ENCODE assay signal across 8 mouse cellular contexts in genomic region chr17:35917463-35918251, GRCm38 (mm10). TPM values are rescaled to one million over a fixed set of nuclear protein-coding genes. Genes with fewer than 3 reads are reported as not detected.
DNase-seq lines count a peak whose midpoint lies in the region; ATAC-seq lines count a peak whose summit lies in the region.

No protein-coding gene starts in this region.

- H3K27ac ChIP-seq in hindbrain, embryonic 15.5 days (replicated peaks): peak overlapping the region; percentile 98
- H3K27ac ChIP-seq in limb, embryonic 11.5 days (replicated peaks; ENCODE audit: low read depth, low read length): peak overlapping the region; percentile 80
- H3K27ac ChIP-seq in midbrain, embryonic 14.5 days (replicated peaks; ENCODE audit: low read depth, low read length): peak overlapping the region; percentile 92

- peak; percentile 7 for ATAC-seq in hindbrain, embryonic 15.5 days (ENCODE audit: low FRiP score, low read depth)
- no peak for ATAC-seq in limb, embryonic 11.5 days (ENCODE audit: insufficient number of reproducible peaks, low FRiP score, low TSS enrichment, low read depth)
- peak; percentile 13 for ATAC-seq in midbrain, embryonic 14.5 days (ENCODE audit: low FRiP score, low TSS enrichment)

- H3K9ac ChIP-seq in hindbrain, embryonic 15.5 days: peak overlapping the region; percentile 76
- peak overlapping the region; percentile 98 for H3K9ac ChIP-seq in limb, embryonic 11.5 days (ENCODE audit: low read length)
- peak overlapping the region; percentile 99 for H3K9ac ChIP-seq in midbrain, embryonic 14.5 days (replicated peaks; ENCODE audit: low read length)

- intact Hi-C loops in gastrocnemius, postnatal 14 days (cut with DNase I; ENCODE audit: low total_unique reads): no loop called here
- intact Hi-C loops in gastrocnemius, postnatal 36 days (cut with DNase I): no loop called here

- H3K9me3 ChIP-seq in erythroblast, embryonic 14.5 days (ENCODE audit: control insufficient read depth, low read length): no peaks in the 10 kb centered on the region
- H3K9me3 ChIP-seq in hindbrain, embryonic 15.5 days: no peaks in the 10 kb centered on the region
- no peaks in the 10 kb centered on the region for H3K9me3 ChIP-seq in limb, embryonic 11.5 days (ENCODE audit: control insufficient read depth, low read length)
- no peaks in the 10 kb centered on the region for H3K9me3 ChIP-seq in midbrain, embryonic 14.5 days (ENCODE audit: control insufficient read depth, low read length)

- WGBS in hindbrain, embryonic 15.5 days: under 1% methylated on average over 13 of the region's 13 CpGs
- under 1% methylated on average over 13 of the region's 13 CpGs for WGBS in limb, embryonic 11.5 days
- WGBS in midbrain, embryonic 14.5 days: under 1% methylated on average over 13 of the region's 13 CpGs

- peak overlapping the region; percentile 73 for H3K4me3 ChIP-seq in erythroblast, embryonic 14.5 days (replicated peaks)
- peak overlapping the region; percentile 55 for H3K4me3 ChIP-seq in hindbrain, embryonic 15.5 days
- peak overlapping the region; percentile 78 for H3K4me3 ChIP-seq in limb, embryonic 11.5 days (ENCODE audit: low read depth, low read length)
- peak overlapping the region; percentile 79 for H3K4me3 ChIP-seq in midbrain, embryonic 14.5 days (replicated peaks; ENCODE audit: low read depth, low read length)

- DNase-seq in gastrocnemius, postnatal 14 days: peak; percentile 28
- DNase-seq in gastrocnemius, postnatal 36 days: no peak
- DNase-seq in brain, adult 2 months (ENCODE audit: low read depth, low spot score): peak; percentile 94
- DNase-seq in limb, embryonic 11.5 days (ENCODE audit: low spot score): peak; percentile 73
- peak; percentile 89 for DNase-seq in midbrain, embryonic 14.5 days
- peak; percentile 54 for DNase-seq in testis, postnatal 14 days (ENCODE audit: low spot score)

- peaks cover 66% of the 10 kb centered on the region for H3K4me1 ChIP-seq in erythroblast, embryonic 14.5 days (ENCODE audit: control insufficient read depth)
- peaks cover 45% of the 10 kb centered on the region for H3K4me1 ChIP-seq in hindbrain, embryonic 15.5 days (replicated peaks)
- H3K4me1 ChIP-seq in limb, embryonic 11.5 days (ENCODE audit: control insufficient read depth, insufficient read depth, low read length): peaks cover 8% of the 10 kb centered on the region; the same call in 1 of the 2 replicates
- peaks cover 34% of the 10 kb centered on the region for H3K4me1 ChIP-seq in midbrain, embryonic 14.5 days (ENCODE audit: control insufficient read depth, insufficient read depth, low read length)

- H3K4me2 ChIP-seq in hindbrain, embryonic 15.5 days: peak overlapping the region; percentile 78
- peak overlapping the region; percentile 69 for H3K4me2 ChIP-seq in limb, embryonic 11.5 days (ENCODE audit: low read depth, severe bottlenecking)
- peak overlapping the region; percentile 65 for H3K4me2 ChIP-seq in midbrain, embryonic 14.5 days (ENCODE audit: low read length)

- H3K27me3 ChIP-seq in erythroblast, embryonic 14.5 days (ENCODE audit: control insufficient read depth): no peaks in the 10 kb centered on the region
- no peaks in the 10 kb centered on the region for H3K27me3 ChIP-seq in hindbrain, embryonic 15.5 days
- no peaks in the 10 kb centered on the region for H3K27me3 ChIP-seq in limb, embryonic 11.5 days (ENCODE audit: control insufficient read depth, insufficient read depth, low read length)
- no peaks in the 10 kb centered on the region for H3K27me3 ChIP-seq in midbrain, embryonic 14.5 days (ENCODE audit: control insufficient read depth, insufficient read depth, low read length)

- H3K36me3 ChIP-seq in erythroblast, embryonic 14.5 days (ENCODE audit: control insufficient read depth): peaks cover 66% of the 10 kb centered on the region
- H3K36me3 ChIP-seq in hindbrain, embryonic 15.5 days: no peaks in the 10 kb centered on the region
- H3K36me3 ChIP-seq in limb, embryonic 11.5 days (ENCODE audit: control insufficient read depth, insufficient read depth, low read length): no peaks in the 10 kb centered on the region
- peaks cover 13% of the 10 kb centered on the region for H3K36me3 ChIP-seq in midbrain, embryonic 14.5 days (ENCODE audit: control insufficient read depth, insufficient read depth, low read length)

RNA-seq across cellular contexts. Expression of gene Ppp1r10, which starts 1.4 kb away (rescaled TPM):
- total RNA-seq in gastrocnemius, postnatal 14 days (2021): 10 to 100 TPM; 26.0 to 28.3 TPM
- total RNA-seq in gastrocnemius, postnatal 36 days (2021): 10 to 100 TPM; 17.8 to 19.2 TPM
- polyA plus RNA-seq in erythroblast, embryonic 14.5 days (2012): 5.4 and 6.3 TPM in 2 replicates
- polyA plus RNA-seq in hindbrain, embryonic 15.5 days (2015; fragmentation: Nextera tagmentation; extraction: Ambion mirVana): 41.1 and 43.0 TPM in 2 replicates
- 43.9 and 52.3 TPM in 2 replicates for polyA plus RNA-seq in limb, embryonic 11.5 days (2014; fragmentation: Nextera tagmentation; extraction: Ambion mirVana)
- 36.3 and 45.2 TPM in 2 replicates for polyA plus RNA-seq in midbrain, embryonic 14.5 days (2014; fragmentation: Nextera tagmentation; extraction: Ambion mirVana)

RNA-seq across cellular contexts. Expression of gene Mrps18b, which starts 1.5 kb away (rescaled TPM):
- 10 to 100 TPM; 51.6 to 51.9 TPM for total RNA-seq in gastrocnemius, postnatal 14 days (2021)
- total RNA-seq in gastrocnemius, postnatal 36 days (2021): 10 to 100 TPM; 53.8 to 55.4 TPM
- 0.45 and 0.85 TPM in 2 replicates for polyA plus RNA-seq in erythroblast, embryonic 14.5 days (2012)
- 57.0 and 59.1 TPM in 2 replicates for polyA plus RNA-seq in hindbrain, embryonic 15.5 days (2015; fragmentation: Nextera tagmentation; extraction: Ambion mirVana)
- polyA plus RNA-seq in limb, embryonic 11.5 days (2014; fragmentation: Nextera tagmentation; extraction: Ambion mirVana): 80.2 and 81.7 TPM in 2 replicates
- polyA plus RNA-seq in midbrain, embryonic 14.5 days (2014; fragmentation: Nextera tagmentation; extraction: Ambion mirVana): 54.9 and 55.3 TPM in 2 replicates

RNA-seq across cellular contexts. Expression of gene Atat1, which starts 7.8 kb away (rescaled TPM):
- 1 to 10 TPM; 3.5 to 4.3 TPM for total RNA-seq in gastrocnemius, postnatal 14 days (2021)
- total RNA-seq in gastrocnemius, postnatal 36 days (2021): 1 to 10 TPM; 3.0 to 3.2 TPM
- polyA plus RNA-seq in erythroblast, embryonic 14.5 days (2012): 1.1 and 1.6 TPM in 2 replicates
- 343 and 422 TPM in 2 replicates for polyA plus RNA-seq in hindbrain, embryonic 15.5 days (2015; fragmentation: Nextera tagmentation; extraction: Ambion mirVana)
- 128 and 138 TPM in 2 replicates for polyA plus RNA-seq in limb, embryonic 11.5 days (2014; fragmentation: Nextera tagmentation; extraction: Ambion mirVana)
- polyA plus RNA-seq in midbrain, embryonic 14.5 days (2014; fragmentation: Nextera tagmentation; extraction: Ambion mirVana): 478 and 503 TPM in 2 replicates

RNA-seq across cellular contexts. Expression of gene 2310061I04Rik, which starts 20.4 kb away (rescaled TPM):
- 10 to 100 TPM; 55.3 to 65.1 TPM for total RNA-seq in gastrocnemius, postnatal 14 days (2021)
- total RNA-seq in gastrocnemius, postnatal 36 days (2021): 10 to 100 TPM; 59.6 to 63.8 TPM
- 6.9 and 7.1 TPM in 2 replicates for polyA plus RNA-seq in erythroblast, embryonic 14.5 days (2012)
- 63.7 and 68.6 TPM in 2 replicates for polyA plus RNA-seq in hindbrain, embryonic 15.5 days (2015; fragmentation: Nextera tagmentation; extraction: Ambion mirVana)
- polyA plus RNA-seq in limb, embryonic 11.5 days (2014; fragmentation: Nextera tagmentation; extraction: Ambion mirVana): 21.3 and 23.2 TPM in 2 replicates
- polyA plus RNA-seq in midbrain, embryonic 14.5 days (2014; fragmentation: Nextera tagmentation; extraction: Ambion mirVana): 50.7 and 70.0 TPM in 2 replicates

RNA-seq across cellular contexts. Expression of gene Dhx16, which starts 38.0 kb away (rescaled TPM):
- total RNA-seq in gastrocnemius, postnatal 14 days (2021): 10 to 100 TPM; 10.5 to 11.9 TPM
- 10 to 100 TPM; 10.8 to 14.2 TPM for total RNA-seq in gastrocnemius, postnatal 36 days (2021)
- polyA plus RNA-seq in erythroblast, embryonic 14.5 days (2012): 5.0 and 5.2 TPM in 2 replicates
- 30.8 and 32.4 TPM in 2 replicates for polyA plus RNA-seq in hindbrain, embryonic 15.5 days (2015; fragmentation: Nextera tagmentation; extraction: Ambion mirVana)
- 46.5 and 51.2 TPM in 2 replicates for polyA plus RNA-seq in limb, embryonic 11.5 days (2014; fragmentation: Nextera tagmentation; extraction: Ambion mirVana)
- 27.4 and 30.7 TPM in 2 replicates for polyA plus RNA-seq in midbrain, embryonic 14.5 days (2014; fragmentation: Nextera tagmentation; extraction: Ambion mirVana)

Comparison
In these comparisons a context has a peak if more than half of its experiments do, and no peak if none do; other contexts are left out.
1. DNase-seq: peak in gastrocnemius, postnatal 14 days (single experiment), brain, adult 2 months (single experiment), limb, embryonic 11.5 days (single experiment), midbrain, embryonic 14.5 days (single experiment) and testis, postnatal 14 days (single experiment); none in gastrocnemius, postnatal 36 days (0 of 2).
2. RNA of gene Mrps18b, which starts 1.5 kb away (polyA plus RNA-seq): 80.2 to 81.7 TPM in limb, embryonic 11.5 days, 57.0 to 59.1 TPM in hindbrain, embryonic 15.5 days and 54.9 to 55.3 TPM in midbrain, embryonic 14.5 days; 0.45 to 0.85 TPM in erythroblast, embryonic 14.5 days; every median in the first group is over 10 times any median in the second.
3. RNA of gene Atat1, which starts 7.8 kb away (polyA plus RNA-seq): 478 to 503 TPM in midbrain, embryonic 14.5 days, 343 to 422 TPM in hindbrain, embryonic 15.5 days and 128 to 138 TPM in limb, embryonic 11.5 days; 1.1 to 1.6 TPM in erythroblast, embryonic 14.5 days; every median in the first group is over 10 times any median in the second.
4. Peak in every context shown above with its lines, with median percentiles within 50 percentile points of each other: H3K4me3 ChIP-seq, H3K27ac ChIP-seq, H3K4me2 ChIP-seq and H3K9ac ChIP-seq.